Mouse (Mus musculus) urinary bladder, adult 18-20 months (tissue): ENCODE results near the gene Foxp4.

Source experiments
- DNase-seq, 2 experiments: peaks; one replicate each; pipeline ENCODE4 v3.0.0; 2022; ENCODE audit warnings: low spot score in 2 of 2, mixed read lengths in 2 of 2

The Foxp4 gene

GRCm38 (mm10) chr17:47936591-47936990, 12.1 kb upstream of the Foxp4 start:
- DNase-seq, result no peak

- DNase-seq, result no peak
Measured at GRCm38 (mm10) chr17:47929431-47929830, 5.0 kb upstream of the Foxp4 start.

GRCm38 (mm10) chr17:47925988-47926387, 1.5 kb upstream of the Foxp4 start:
- DNase-seq, result no peak

- DNase-seq, result no peak
Measured at GRCm38 (mm10) chr17:47925340-47925926, 988 bp upstream of the Foxp4 start.

GRCm38 (mm10) chr17:47923678-47924382, 615 bp downstream of the Foxp4 start:
- DNase-seq, result peak; percentile 43 to 66

- DNase-seq, result peak; percentile 35 to 36
Measured at GRCm38 (mm10) chr17:47923011-47923677, 1.3 kb downstream of the Foxp4 start.

GRCm38 (mm10) chr17:47922579-47922978, 1.9 kb downstream of the Foxp4 start:
- DNase-seq, result no peak

- DNase-seq, result no peak
Measured at GRCm38 (mm10) chr17:47922116-47922515, 2.3 kb downstream of the Foxp4 start.

- no peak for DNase-seq
Measured at GRCm38 (mm10) chr17:47921136-47921665, 3.2 kb downstream of the Foxp4 start.

GRCm38 (mm10) chr17:47919826-47920225, 4.6 kb downstream of the Foxp4 start:
- DNase-seq, result no peak

GRCm38 (mm10) chr17:47917907-47918306, 6.5 kb downstream of the Foxp4 start:
- DNase-seq, result no peak

GRCm38 (mm10) chr17:47917212-47917611, 7.2 kb downstream of the Foxp4 start:
- DNase-seq, result no peak

- no peak for DNase-seq
Measured at GRCm38 (mm10) chr17:47914676-47915219, 9.7 kb downstream of the Foxp4 start.

- DNase-seq, result peak; percentile 57 to 62
Measured at GRCm38 (mm10) chr17:47909091-47910001, 15.1 kb downstream of the Foxp4 start.

- no peak for DNase-seq
Measured at GRCm38 (mm10) chr17:47908079-47908478, 16.4 kb downstream of the Foxp4 start.

- DNase-seq, result no peak
Measured at GRCm38 (mm10) chr17:47907366-47907920, 17.0 kb downstream of the Foxp4 start.

GRCm38 (mm10) chr17:47903846-47904680, 20.4 kb downstream of the Foxp4 start:
- no peak for DNase-seq

GRCm38 (mm10) chr17:47901782-47902181, 22.7 kb downstream of the Foxp4 start:
- no peak for DNase-seq

GRCm38 (mm10) chr17:47900716-47901115, 23.7 kb downstream of the Foxp4 start:
- no peak for DNase-seq

- peak; percentile 26 to 65 for DNase-seq
Measured at GRCm38 (mm10) chr17:47899156-47899555, 25.3 kb downstream of the Foxp4 start.
